Mouse (Mus musculus) ES-E14 (cell line): ENCODE data around the gene Rtn1.

Source experiments
- CHD2 ChIP-seq: IDR thresholded peaks from 2 replicates; pipeline ENCODE4 v1.6.1; 2014; ENCODE audit warnings: mild to moderate bottlenecking, low read depth, low read length, inconsistent platforms
- MAFK ChIP-seq: IDR thresholded peaks from 2 replicates; pipeline ENCODE4 v1.6.1; 2014; ENCODE audit warnings: mild to moderate bottlenecking, low read depth, low read length, inconsistent platforms; ENCODE audit not compliant: insufficient read depth
- ZNF384 ChIP-seq: IDR thresholded peaks from 2 replicates; pipeline ENCODE4 v1.6.1; 2012; ENCODE audit warnings: low read depth, low read length, inconsistent platforms

GRCm38 (mm10) chr12:72197925-72198486 is 210.8 kb downstream of the Rtn1 start:
- TF ChIP-seq MAFK (no peak), ZNF384 (no peak), CHD2 (no peak)
